Mouse (Mus musculus) adrenal gland (tissue): ENCODE data around the gene Ext2.

Experiments used
- intact Hi-C: fragments of 180-260 bp; cut with DNase I; formaldehyde crosslinking; loops from one replicate; pipeline ENCODE4 v1.15.1; 2025
- long read RNA-seq, 2 experiments: library from polyadenylated mRNA; unstranded; transcript quantifications; one replicate each; pipeline ENCODE4 v2.0.0; 2020; ENCODE audit warnings: borderline replicate concordance in 1 of 2; ENCODE audit not compliant: insufficient replicate concordance in 1 of 2

The Ext2 gene
- long read RNA-seq, experiment 1, transcript Ext2-201 (14 exons, 2,871 nt) = major isoform, 30 of 51 reads
- long read RNA-seq, experiment 1, partial matches to known transcripts = 7 of 51 reads
- long read RNA-seq, experiment 1, other reads (novel, unspliced or antisense) = 14 of 51 reads
- long read RNA-seq, experiment 2, transcript Ext2-201 (14 exons, 2,871 nt) = major isoform, 29 of 42 reads
- long read RNA-seq, experiment 2, partial matches to known transcripts = 6 of 42 reads
- long read RNA-seq, experiment 2, other reads (novel, unspliced or antisense) = 6 of 42 reads

- intact Hi-C loops = no loop called here
These were observed at the start of gene Ext2 for GRCm38 (mm10) chr2:93822045-93822749. Ext2 (minus strand) TSS chr2:93822568.

DNA sequence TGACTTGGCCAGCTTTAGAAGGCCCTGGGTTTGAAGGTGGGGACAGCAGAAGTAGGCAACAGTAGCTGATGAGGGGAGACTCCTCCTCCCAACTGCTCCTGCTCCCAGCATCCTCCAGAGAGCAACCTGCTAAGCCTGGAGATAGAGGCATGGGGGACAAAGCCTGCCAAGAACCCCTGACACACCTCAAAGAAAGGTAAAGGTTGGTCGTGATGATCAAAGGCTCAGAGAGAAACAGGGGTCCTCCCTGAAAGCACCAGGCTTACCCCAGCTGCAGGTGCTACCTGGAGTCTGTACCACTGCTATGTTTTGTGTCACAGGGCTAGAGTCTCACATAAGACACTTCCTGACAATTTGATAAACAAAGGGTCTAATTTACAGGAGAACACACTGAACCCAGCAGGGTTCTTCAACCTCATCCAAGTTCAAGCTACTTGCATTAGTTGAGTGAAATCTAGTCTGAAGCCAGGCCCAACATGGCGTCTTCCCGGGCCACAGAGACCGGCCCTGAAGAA lies 49.1 kb upstream of the Ext2 start:
- intact Hi-C loops = loop anchor here (1.0 to 5.0 kb wide), 2 partner anchors 76 to 130 kb away; no protein-coding TSS in a partner anchor

- intact Hi-C loops = loop anchor here (1.0 to 5.0 kb wide), 2 partner anchors 76 to 130 kb away; no protein-coding TSS in a partner anchor
These were observed 48.5 kb upstream of the Ext2 start for GRCm38 (mm10) chr2:93870842-93871241.

- intact Hi-C loops = no loop called here
These were observed 46.8 kb upstream of the Ext2 start, which contains the start of gene Accsl for GRCm38 (mm10) chr2:93869107-93869600. Accsl (minus strand) TSS chr2:93869157.

DNA sequence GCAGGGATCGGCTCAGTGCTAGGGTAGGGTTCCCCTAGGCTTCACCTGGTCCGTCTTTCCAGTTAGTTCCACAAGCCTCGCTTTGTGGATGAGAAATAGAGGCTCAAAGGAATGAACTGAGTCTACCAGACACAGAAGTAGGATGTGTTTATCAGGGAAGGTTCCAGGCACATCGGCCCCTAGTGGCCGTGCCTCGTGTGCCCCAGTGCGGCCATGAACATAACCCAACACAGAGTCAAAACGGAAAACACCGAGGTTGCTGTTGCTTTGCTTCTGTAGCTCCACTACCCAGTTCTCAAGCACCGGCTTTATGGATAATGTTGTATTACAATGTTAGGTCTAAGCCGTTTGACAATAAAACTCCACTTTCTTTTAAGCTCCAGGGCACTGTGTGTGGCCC lies 46.2 kb upstream of the Ext2 start:
- intact Hi-C loops = no loop called here

- intact Hi-C loops = no loop called here
These were observed 40.9 kb upstream of the Ext2 start for GRCm38 (mm10) chr2:93863229-93863628.

GRCm38 (mm10) chr2:93858845-93859244 lies 36.5 kb upstream of the Ext2 start:
- intact Hi-C loops = no loop called here

GRCm38 (mm10) chr2:93851303-93851702 lies 28.9 kb upstream of the Ext2 start:
- intact Hi-C loops = no loop called here

DNA sequence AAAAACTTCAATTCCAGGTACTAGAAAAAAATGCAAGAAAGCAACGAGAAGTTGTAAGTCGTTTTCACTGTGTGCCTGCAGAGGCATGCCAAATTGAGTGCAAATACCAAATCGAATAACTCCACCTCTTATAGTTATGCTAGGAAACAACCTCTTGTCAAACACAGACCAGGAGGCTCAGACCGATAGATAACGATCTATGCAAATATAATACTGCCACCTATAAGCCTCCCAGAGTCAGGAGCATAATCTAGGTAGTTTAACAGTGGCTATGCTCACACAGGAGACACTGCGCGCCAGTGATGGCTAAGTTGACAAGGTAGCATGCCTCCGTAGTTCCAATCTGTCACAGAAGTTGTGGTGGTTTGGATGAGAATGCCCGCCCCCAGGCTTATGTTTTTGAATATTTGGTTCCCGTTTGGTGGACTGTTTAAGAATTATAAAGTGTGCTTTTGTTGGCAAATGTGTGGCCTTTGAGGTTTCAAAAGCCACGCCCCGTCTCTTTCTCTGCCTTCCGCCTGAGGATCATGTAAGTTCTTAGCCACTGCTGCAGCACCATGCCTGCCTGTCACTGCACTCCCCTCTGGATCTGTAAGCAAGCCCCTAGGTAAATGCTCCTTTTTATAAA lies 28.1 kb upstream of the Ext2 start:
- intact Hi-C loops = no loop called here

DNA sequence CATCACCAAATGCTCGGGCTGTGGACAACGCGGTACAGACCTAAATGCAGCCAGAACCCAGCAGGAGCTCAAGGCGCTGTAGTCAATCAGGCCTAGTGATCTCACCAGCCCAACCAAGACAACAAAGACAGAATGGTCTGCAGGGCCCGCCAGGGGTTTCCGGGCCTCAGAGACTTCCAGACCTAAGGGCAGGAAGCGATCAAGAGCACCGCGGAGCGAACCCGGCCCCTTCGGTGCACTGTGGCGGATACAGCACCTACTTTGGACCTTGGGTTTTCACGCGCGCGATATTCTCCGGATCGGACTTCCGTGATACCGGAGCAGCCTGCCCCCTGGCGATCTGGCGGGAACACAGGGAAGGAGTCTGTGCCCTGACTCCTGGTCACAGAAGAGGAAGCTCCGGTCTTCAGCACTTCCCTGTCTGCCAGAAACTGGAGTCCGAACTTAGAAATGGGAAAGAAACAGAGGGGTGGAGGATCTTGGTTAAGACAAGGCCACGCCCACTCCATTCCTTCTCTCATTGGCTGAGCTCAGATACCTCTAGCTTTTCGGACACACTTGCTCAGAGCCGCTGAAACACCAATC lies 27.2 kb upstream of the Ext2 start, which contains the start of gene Accs:
Gene Accs, minus strand, starts transcription at position 439 of the 585 bp plus-strand sequence.
- intact Hi-C loops = no loop called here

DNA sequence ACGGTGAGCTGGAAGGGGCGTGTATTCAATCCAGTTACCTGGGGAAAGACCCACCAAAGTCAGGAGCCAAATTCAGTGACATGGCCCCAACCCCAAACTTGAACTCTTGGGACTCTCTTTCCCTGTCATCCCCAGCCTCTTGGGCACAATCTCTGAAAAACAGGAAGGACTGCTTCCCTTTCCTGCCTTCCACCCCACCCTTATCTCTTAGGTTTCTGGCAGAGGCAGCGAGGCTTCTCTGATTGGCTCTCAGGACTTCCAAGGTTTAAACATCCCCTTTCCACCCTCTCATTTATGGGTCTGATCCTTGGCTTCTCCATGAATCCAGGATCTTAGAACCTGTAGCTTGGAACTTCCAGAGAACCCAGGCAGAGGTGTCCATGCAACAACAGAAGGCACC lies 19.0 kb upstream of the Ext2 start:
- intact Hi-C loops = no loop called here

DNA sequence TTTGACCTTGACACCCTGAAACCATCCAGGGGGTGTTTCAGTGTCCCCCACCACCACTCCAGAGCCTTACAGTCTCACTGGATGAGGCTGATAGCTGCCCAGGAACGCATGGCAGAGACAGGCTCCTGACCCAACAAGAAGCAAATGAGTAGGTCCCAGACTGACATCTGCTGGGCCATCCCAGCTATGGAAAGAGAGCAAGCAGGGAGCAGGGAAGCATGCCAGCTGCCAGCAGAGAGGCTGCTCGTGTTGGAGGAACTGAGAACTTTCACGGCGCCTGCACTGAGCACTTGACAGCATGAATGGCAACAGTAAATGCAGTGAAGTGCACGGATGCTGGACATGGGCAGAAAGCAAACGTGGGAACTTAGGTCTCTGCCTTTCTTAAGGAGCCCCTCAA lies 17.7 kb upstream of the Ext2 start:
- intact Hi-C loops = no loop called here

DNA sequence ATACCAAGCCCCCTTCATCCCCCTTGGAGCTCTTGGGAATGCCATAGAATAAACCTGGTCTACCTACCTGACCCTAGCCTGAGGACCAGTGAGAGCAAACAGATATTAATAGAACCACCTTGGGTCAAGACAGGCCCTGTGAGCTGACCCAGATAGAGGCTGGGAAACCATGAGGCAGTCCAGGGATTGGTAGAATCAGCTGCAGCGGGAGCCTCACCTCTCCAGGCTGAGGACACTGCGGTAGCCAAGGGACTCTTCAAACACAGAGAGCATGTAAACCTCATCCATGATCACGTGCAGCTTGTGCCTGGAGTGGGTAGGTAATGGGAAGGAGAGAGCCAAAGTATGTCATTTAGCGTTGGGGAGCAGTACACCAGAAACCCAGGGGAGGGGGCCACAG lies 16.6 kb upstream of the Ext2 start:
- intact Hi-C loops = no loop called here

DNA sequence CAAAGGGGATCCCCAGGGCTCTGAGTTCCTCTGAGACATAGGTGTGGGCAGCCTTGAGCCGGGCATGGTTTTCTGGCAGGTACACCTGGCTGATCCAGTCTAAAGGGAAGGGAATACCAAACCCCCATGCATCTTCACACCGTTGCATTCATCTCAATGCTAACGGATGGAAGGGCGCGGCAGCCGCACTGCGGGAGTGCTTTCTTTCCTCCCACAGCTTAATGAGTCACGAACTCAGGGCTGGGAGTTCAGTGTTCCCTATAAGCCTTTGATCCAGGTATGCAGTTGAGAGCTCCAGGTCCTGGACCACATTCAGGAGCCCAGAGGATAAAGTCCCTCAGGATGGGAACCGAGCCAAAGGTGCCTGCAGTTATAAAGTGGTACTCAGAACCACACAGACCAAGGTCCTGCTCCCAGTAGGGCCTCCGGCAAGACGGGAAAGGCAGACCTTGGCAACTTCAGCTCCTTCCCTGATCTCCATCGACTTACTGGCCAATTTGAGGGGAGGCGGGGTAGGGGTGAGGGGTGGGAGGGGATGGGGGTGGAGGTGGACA lies 13.9 kb upstream of the Ext2 start:
- intact Hi-C loops = no loop called here

GRCm38 (mm10) chr2:93835596-93835995 lies 13.2 kb upstream of the Ext2 start:
- intact Hi-C loops = no loop called here

DNA sequence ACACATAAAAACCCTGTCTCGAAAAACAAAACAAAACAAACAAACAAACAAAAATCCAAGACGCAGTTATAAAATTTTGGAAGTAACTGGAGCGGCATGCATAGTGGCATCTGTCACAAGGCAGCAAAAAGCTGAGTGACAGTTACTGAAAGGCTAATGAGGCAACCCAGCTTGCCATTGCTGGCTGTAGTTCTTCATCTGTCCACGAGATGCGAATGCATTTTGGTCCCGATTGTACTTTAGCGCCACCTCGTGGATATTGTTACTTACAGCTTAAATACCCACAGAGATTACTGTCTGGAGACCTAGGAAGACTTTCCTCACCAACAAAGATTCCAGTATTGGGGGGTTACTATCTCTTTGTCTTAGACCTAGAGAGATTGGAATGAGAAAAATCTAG lies 1.2 kb upstream of the Ext2 start:
- intact Hi-C loops = no loop called here

DNA sequence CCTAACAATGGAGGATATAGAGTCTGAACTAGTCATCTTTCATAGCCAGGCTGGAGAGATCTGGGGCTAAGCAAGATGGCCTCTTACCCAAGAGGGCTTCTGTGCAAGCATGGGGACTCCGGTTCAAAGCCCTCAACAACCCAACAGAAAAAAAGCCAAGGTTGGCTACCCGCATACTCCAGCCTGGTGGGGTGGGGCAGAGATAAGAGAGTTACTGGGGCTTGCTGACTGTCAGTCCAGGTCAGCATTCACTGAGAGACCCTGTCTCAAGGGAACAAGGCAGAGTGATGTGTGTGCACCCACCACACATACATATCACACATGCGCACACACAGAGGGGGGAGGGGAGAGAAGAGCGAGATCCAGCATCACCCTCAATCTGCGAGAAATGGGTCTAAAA lies 4.6 kb downstream of the Ext2 start:
- intact Hi-C loops = loop anchor here (10.0 kb wide), 1 partner anchor 343 kb away; no protein-coding TSS in a partner anchor

DNA sequence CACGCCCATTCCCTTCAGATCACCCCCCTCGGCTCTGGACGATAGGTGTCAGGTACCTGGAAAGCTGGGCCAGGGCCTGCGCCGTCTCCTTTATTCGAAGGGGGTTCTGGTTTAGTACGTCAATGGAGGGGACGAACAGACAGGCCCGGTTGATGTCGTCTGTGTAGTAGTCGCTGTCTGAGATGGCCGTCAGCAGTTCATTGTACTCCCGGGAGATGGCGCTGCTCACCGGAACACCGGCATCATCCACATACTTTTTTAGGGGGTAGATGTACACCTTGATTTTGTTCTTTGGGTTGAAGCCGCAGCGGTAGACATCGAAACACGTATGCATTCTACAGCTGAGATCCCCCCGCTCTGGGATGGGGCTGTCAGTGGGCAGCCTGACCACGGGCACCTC lies 9.0 kb downstream of the Ext2 start:
- intact Hi-C loops = loop anchor here (10.0 kb wide), 1 partner anchor 339 kb away; no protein-coding TSS in a partner anchor

GRCm38 (mm10) chr2:93811812-93812211 lies 10.6 kb downstream of the Ext2 start:
- intact Hi-C loops = loop anchor here (10.0 kb wide), 1 partner anchor 337 kb away; no protein-coding TSS in a partner anchor

GRCm38 (mm10) chr2:93809931-93810330 lies 12.4 kb downstream of the Ext2 start:
- intact Hi-C loops = loop anchor here (10.0 kb wide), 1 partner anchor 335 kb away; no protein-coding TSS in a partner anchor

GRCm38 (mm10) chr2:93808071-93808470 lies 14.3 kb downstream of the Ext2 start:
- intact Hi-C loops = no loop called here
